Mouse (Mus musculus): ENCODE results near the gene Dock7. TPM values are rescaled to one million over a fixed set of nuclear protein-coding genes. Genes with fewer than 3 reads are reported as not detected.
A peak's percentile ranks its signal among the peaks of the same experiment; 100 is the strongest.

Dock7 gene
- total RNA-seq, 2 experiments from 2014 or later, result 25.7 to 29.6 TPM

GRCm38 (mm10) chr4:98920896-98921295, 199.8 kb downstream of the Dock7 start:
- no peak for DNase-seq (ENCODE audit: low spot score in 2 of 2)

GRCm38 (mm10) chr4:98918204-98918603, 202.5 kb downstream of the Dock7 start:
- DNase-seq (ENCODE audit: low spot score in 2 of 2), result no peak

GRCm38 (mm10) chr4:98917724-98918123, 203.0 kb downstream of the Dock7 start:
- DNase-seq (ENCODE audit: low spot score in 2 of 2), result no peak

GRCm38 (mm10) chr4:98910246-98910645, 210.5 kb downstream of the Dock7 start:
- DNase-seq (ENCODE audit: low spot score in 2 of 2), result no peak

GRCm38 (mm10) chr4:98887148-98887547, 233.6 kb downstream of the Dock7 start:
- peak; percentile 25 to 66 for DNase-seq (ENCODE audit: low spot score in 2 of 2)

Other genes with a start within 250 kb of the Dock7 start
- gene Usp1, start 197.1 kb downstream of the Dock7 start, total RNA-seq (2021), result 10 to 100 TPM; 24.8 to 32.4 TPM
- not detected for gene Angptl3, start 90.0 kb downstream of the Dock7 start, total RNA-seq (2021)
- 10 to 100 TPM; 38.1 to 39.3 TPM for gene Atg4c, start 73.0 kb upstream of the Dock7 start, total RNA-seq (2021)
- under 1 TPM in 1 of 2 experiments, not detected in 1; 0.62 TPM for gene Gm12689, start 175.0 kb upstream of the Dock7 start, total RNA-seq (2021)